Mouse (Mus musculus): ENCODE results near the gene Btnl6. TPM values are rescaled to one million over a fixed set of nuclear protein-coding genes. Genes with fewer than 3 reads are reported as not detected.
"Not testable (repeated sequence)": the region's sequence is repeated elsewhere in the genome, so short reads cannot be mapped to it uniquely, and the experiment has no call there.

Gene Btnl6
- polyA plus RNA-seq, 1 experiment from 2014 or later = not detected

DNA sequence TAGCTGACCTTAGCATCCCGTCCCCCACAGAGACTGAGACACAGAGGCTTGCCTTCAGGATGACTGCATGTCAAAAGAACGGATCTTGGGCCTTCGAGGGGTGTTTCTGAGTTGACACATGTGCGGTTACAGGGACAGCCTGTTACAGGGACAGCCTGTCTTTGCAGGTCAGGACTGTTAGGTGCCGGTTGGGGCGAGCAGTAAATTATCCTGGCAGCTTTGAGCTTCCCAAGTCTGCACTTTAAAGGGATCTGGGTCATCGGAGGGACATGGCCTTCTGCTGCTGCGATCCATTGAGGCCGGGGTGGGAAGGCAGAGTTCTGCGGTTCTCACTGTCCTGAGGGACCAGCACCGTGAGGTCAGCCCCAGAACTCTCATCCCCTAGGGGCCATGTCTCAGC is 40.3 kb upstream of the Btnl6 start:
- WGBS = 73% methylated on average over 11 of the region's 11 CpGs
- no peak overlapping the region for H3K9ac ChIP-seq (ENCODE audit: low read length)
- H3K27ac ChIP-seq (ENCODE audit: low read depth, low read length) = no peak overlapping the region
- H3K4me2 ChIP-seq (ENCODE audit: low read depth, low read length, severe bottlenecking) = no peak overlapping the region
- no peak overlapping the region for H3K4me3 ChIP-seq (ENCODE audit: low read depth, low read length)
- no peaks in the 10 kb centered on the region for H3K9me3 ChIP-seq (ENCODE audit: control insufficient read depth, low read length)
- DNase-seq (ENCODE audit: low spot score) (no peak), ATAC-seq (replicated peaks; ENCODE audit: low FRiP score) (no peak)
- H3K36me3 ChIP-seq (ENCODE audit: control insufficient read depth, insufficient read depth, low read length) = no peaks in the 10 kb centered on the region
- no peaks in the 10 kb centered on the region for H3K4me1 ChIP-seq (replicated peaks; ENCODE audit: control insufficient read depth, insufficient read depth, low read length)
- no peaks in the 10 kb centered on the region for H3K27me3 ChIP-seq (ENCODE audit: control insufficient read depth, insufficient read depth, low read length)

DNA sequence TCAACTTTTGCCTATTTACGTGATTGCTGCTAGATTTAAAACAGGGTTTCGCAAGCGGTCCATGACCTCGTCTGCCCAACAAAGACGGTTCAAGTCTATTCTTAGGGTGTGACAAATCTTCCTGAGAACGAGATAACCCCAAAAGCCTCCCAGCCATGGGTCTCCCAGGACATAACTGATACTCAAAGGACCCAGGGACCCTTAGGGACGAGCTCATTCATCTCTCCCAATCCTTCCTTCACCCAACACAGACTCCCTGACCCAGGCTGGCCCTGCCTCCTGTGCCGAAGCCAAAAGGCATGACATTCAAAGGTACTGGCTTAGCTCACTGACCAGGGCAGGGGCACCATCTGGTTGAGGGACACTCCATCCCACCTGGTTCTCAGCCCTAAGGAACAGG is 39.3 kb upstream of the Btnl6 start:
- no peak for DNase-seq (ENCODE audit: low spot score)
- no peaks in the 10 kb centered on the region for H3K4me1 ChIP-seq (replicated peaks; ENCODE audit: control insufficient read depth, insufficient read depth, low read length)
- no peaks in the 10 kb centered on the region for H3K27me3 ChIP-seq (ENCODE audit: control insufficient read depth, insufficient read depth, low read length)
- no peak overlapping the region for H3K4me3 ChIP-seq (ENCODE audit: low read depth, low read length)
- H3K9ac ChIP-seq (ENCODE audit: low read length) = no peak overlapping the region
- H3K4me2 ChIP-seq (ENCODE audit: low read depth, low read length, severe bottlenecking) = no peak overlapping the region
- WGBS = 84% methylated on average over 8 of the region's 8 CpGs
- ATAC-seq (replicated peaks; ENCODE audit: low FRiP score) = no peak
- no peaks in the 10 kb centered on the region for H3K36me3 ChIP-seq (ENCODE audit: control insufficient read depth, insufficient read depth, low read length)
- H3K9me3 ChIP-seq (ENCODE audit: control insufficient read depth, low read length) = no peaks in the 10 kb centered on the region
- no peak overlapping the region for H3K27ac ChIP-seq (ENCODE audit: low read depth, low read length)

DNA sequence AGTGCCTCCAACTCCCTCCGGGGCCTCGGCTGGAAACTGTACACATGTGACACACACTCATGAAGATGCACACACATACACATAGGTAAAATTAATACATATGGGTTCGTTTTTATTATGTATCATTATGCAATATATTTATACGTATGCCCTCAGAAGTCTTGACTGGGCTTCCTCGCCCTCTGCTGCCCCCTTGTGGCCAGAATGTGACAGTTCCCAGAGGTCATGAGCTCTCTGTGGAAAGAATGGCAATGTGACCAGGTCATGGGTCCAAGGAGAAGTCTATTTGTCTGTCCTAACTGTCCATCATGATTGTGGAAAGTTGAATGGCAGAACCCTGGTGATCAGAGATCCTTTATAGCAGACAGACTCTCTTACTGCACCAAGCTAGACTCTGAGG is 38.3 kb upstream of the Btnl6 start:
- peak; percentile 82 for DNase-seq (ENCODE audit: low spot score)
- H3K27me3 ChIP-seq (ENCODE audit: control insufficient read depth, insufficient read depth, low read length) = no peaks in the 10 kb centered on the region
- 25% methylated on average over 5 of the region's 5 CpGs for WGBS

DNA sequence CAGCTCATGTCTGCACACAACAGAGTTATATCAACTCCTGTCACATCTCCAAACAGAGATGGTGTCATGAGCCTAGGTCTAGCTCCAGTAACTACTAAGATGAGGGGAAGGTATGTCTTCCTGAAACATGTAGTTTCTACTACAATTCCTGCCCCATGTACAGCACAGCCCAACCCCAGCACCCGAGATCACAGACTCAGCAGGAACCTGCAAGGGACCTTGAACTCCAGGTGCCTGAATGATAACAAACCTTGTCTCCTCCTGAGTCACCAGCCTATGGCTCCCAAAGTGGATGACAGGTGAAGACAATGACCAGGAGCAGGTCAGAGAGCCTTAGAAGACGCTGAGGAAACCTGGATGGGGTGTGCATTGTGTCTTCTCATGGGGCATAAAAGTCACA is 32.7 kb upstream of the Btnl6 start:
- Histone ChIP-seq H3K27ac (ENCODE audit: low read depth, low read length) (no peak overlapping the region), H3K4me2 (ENCODE audit: low read depth, low read length, severe bottlenecking) (no peak overlapping the region), H3K9me3 (ENCODE audit: control insufficient read depth, low read length) (no peaks in the 10 kb centered on the region), H3K4me1 (replicated peaks; ENCODE audit: control insufficient read depth, insufficient read depth, low read length) (no peaks in the 10 kb centered on the region), H3K9ac (ENCODE audit: low read length) (no peak overlapping the region), H3K27me3 (ENCODE audit: control insufficient read depth, insufficient read depth, low read length) (no peaks in the 10 kb centered on the region), H3K36me3 (ENCODE audit: control insufficient read depth, insufficient read depth, low read length) (no peaks in the 10 kb centered on the region), H3K4me3 (ENCODE audit: low read depth, low read length) (no peak overlapping the region)
- WGBS = 81% methylated on average over 2 of the region's 2 CpGs
- ATAC-seq (replicated peaks; ENCODE audit: low FRiP score) (no peak), DNase-seq (ENCODE audit: low spot score) (no peak)

More for the DNA sequence above, 38.3 kb upstream of the Btnl6 start:
- H3K9me3 ChIP-seq (ENCODE audit: control insufficient read depth, low read length) = no peaks in the 10 kb centered on the region
- H3K4me1 ChIP-seq (replicated peaks; ENCODE audit: control insufficient read depth, insufficient read depth, low read length) = no peaks in the 10 kb centered on the region
- H3K4me2 ChIP-seq (ENCODE audit: low read depth, low read length, severe bottlenecking) = no peak overlapping the region
- no peak overlapping the region for H3K4me3 ChIP-seq (ENCODE audit: low read depth, low read length)
- no peak overlapping the region for H3K9ac ChIP-seq (ENCODE audit: low read length)
- no peak for ATAC-seq (replicated peaks; ENCODE audit: low FRiP score)
- no peak overlapping the region for H3K27ac ChIP-seq (ENCODE audit: low read depth, low read length)
- no peaks in the 10 kb centered on the region for H3K36me3 ChIP-seq (ENCODE audit: control insufficient read depth, insufficient read depth, low read length)

DNA sequence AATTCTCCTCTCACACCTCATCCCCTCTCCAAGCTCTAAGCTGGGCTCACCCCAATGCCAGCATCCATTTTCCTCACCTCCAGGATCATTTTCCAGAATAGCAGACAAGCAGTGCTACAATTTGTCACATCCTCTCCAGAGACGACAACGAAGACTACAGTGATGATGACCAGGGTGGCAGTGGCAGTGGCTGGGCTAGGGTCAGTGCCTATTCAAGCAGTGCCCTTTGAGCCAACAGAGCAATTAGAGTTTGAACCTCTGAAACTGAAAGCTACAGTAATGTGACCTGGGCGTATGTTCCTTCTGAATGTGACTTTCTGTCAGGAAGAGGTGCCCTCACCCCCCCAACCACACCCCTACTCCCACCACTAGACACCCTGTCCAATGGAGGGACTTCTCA is 32.0 kb upstream of the Btnl6 start:
- DNase-seq (ENCODE audit: low spot score) (no peak), ATAC-seq (replicated peaks; ENCODE audit: low FRiP score) (no peak)
- H3K9me3 ChIP-seq (ENCODE audit: control insufficient read depth, low read length) = no peaks in the 10 kb centered on the region
- no peak overlapping the region for H3K9ac ChIP-seq (ENCODE audit: low read length)
- WGBS = 94% methylated on average over 3 of the region's 3 CpGs
- no peak overlapping the region for H3K4me3 ChIP-seq (ENCODE audit: low read depth, low read length)
- H3K36me3 ChIP-seq (ENCODE audit: control insufficient read depth, insufficient read depth, low read length) = no peaks in the 10 kb centered on the region
- H3K4me1 ChIP-seq (replicated peaks; ENCODE audit: control insufficient read depth, insufficient read depth, low read length) = no peaks in the 10 kb centered on the region
- no peak overlapping the region for H3K4me2 ChIP-seq (ENCODE audit: low read depth, low read length, severe bottlenecking)
- no peaks in the 10 kb centered on the region for H3K27me3 ChIP-seq (ENCODE audit: control insufficient read depth, insufficient read depth, low read length)
- no peak overlapping the region for H3K27ac ChIP-seq (ENCODE audit: low read depth, low read length)

DNA sequence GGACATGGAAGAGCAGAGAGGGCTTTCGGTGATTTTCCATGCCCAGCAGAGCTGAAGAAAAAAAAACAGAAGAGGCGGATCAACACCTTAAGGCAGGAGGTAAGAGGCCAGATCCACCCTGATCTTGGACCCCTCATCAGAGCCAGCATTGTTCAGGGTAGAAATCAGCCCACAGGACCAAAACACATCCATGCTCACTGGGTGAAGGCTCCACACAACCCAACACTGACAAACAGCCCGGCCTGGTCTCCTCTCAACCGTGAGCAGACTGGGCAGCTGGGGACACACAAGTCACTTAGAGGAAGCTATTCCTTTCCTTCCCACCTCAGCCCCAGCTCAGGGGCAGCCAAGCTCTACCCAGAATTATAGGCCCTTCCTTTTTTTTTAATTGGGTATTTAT is 30.4 kb upstream of the Btnl6 start:
- WGBS = 88% methylated on average over 4 of the region's 4 CpGs
- Histone ChIP-seq H3K27me3 (ENCODE audit: control insufficient read depth, insufficient read depth, low read length) (no peaks in the 10 kb centered on the region), H3K4me2 (ENCODE audit: low read depth, low read length, severe bottlenecking) (no peak overlapping the region), H3K27ac (ENCODE audit: low read depth, low read length) (no peak overlapping the region), H3K4me1 (replicated peaks; ENCODE audit: control insufficient read depth, insufficient read depth, low read length) (no peaks in the 10 kb centered on the region), H3K4me3 (ENCODE audit: low read depth, low read length) (no peak overlapping the region), H3K9ac (ENCODE audit: low read length) (no peak overlapping the region), H3K9me3 (ENCODE audit: control insufficient read depth, low read length) (no peaks in the 10 kb centered on the region), H3K36me3 (ENCODE audit: control insufficient read depth, insufficient read depth, low read length) (no peaks in the 10 kb centered on the region)
- DNase-seq (ENCODE audit: low spot score) = no peak
- no peak for ATAC-seq (replicated peaks; ENCODE audit: low FRiP score)

DNA sequence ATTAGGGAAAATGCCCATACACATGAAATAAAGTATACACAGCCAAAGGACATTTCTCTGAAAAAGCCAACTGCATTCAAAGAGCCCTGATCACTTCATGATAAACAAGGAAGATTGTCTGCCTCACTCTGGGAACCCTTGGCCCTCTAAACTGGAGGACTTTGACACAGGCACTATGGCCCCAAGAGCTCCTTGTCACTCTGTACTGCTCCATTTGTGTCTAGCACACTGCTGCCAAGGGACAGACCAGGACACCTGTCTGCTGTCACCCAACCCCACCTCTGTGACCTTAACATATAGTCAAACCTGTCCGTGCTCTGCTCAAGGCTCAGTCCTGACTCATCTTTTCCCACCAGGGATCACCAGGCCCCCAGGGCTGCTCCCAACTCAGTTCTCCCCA is 29.6 kb upstream of the Btnl6 start:
- Histone ChIP-seq H3K9ac (ENCODE audit: low read length) (no peak overlapping the region), H3K4me3 (ENCODE audit: low read depth, low read length) (no peak overlapping the region), H3K4me2 (ENCODE audit: low read depth, low read length, severe bottlenecking) (no peak overlapping the region), H3K27me3 (ENCODE audit: control insufficient read depth, insufficient read depth, low read length) (no peaks in the 10 kb centered on the region), H3K9me3 (ENCODE audit: control insufficient read depth, low read length) (no peaks in the 10 kb centered on the region), H3K36me3 (ENCODE audit: control insufficient read depth, insufficient read depth, low read length) (no peaks in the 10 kb centered on the region), H3K4me1 (replicated peaks; ENCODE audit: control insufficient read depth, insufficient read depth, low read length) (no peaks in the 10 kb centered on the region), H3K27ac (ENCODE audit: low read depth, low read length) (no peak overlapping the region)
- 80% methylated on average over 1 of the region's 1 CpGs for WGBS
- ATAC-seq (replicated peaks; ENCODE audit: low FRiP score) (no peak), DNase-seq (ENCODE audit: low spot score) (peak; percentile 22)

DNA sequence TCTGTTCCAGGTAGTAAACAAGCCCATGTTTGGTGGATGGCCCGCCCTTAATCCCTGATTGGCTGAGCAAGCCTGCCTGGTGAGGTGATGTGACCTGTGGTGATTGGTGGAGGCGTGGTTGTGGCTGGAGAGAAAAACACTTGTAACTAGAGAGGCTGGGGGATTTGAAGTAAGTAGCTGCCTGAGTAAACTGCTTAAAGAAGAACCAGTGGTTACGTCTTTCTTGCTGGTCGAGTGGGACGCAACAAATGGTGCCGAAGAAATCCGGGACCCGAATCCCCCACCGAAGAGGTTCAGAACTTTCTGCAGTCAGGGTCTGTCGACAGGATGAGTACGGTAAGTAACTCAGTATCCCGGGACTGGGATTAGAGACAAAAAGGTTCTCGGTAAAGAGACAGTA is 26.4 kb upstream of the Btnl6 start:
- ATAC-seq (replicated peaks; ENCODE audit: low FRiP score); H3K27ac ChIP-seq (ENCODE audit: low read depth, low read length); H3K36me3 ChIP-seq (ENCODE audit: control insufficient read depth, insufficient read depth, low read length); H3K27me3 ChIP-seq (ENCODE audit: control insufficient read depth, insufficient read depth, low read length); H3K4me2 ChIP-seq (ENCODE audit: low read depth, low read length, severe bottlenecking); H3K4me1 ChIP-seq (replicated peaks; ENCODE audit: control insufficient read depth, insufficient read depth, low read length); H3K9me3 ChIP-seq (ENCODE audit: control insufficient read depth, low read length); H3K9ac ChIP-seq (ENCODE audit: low read length); H3K4me3 ChIP-seq (ENCODE audit: low read depth, low read length): not testable (repeated sequence)
- peak; percentile 2 for DNase-seq (ENCODE audit: low spot score)
- 91% methylated on average over 12 of the region's 13 CpGs for WGBS

DNA sequence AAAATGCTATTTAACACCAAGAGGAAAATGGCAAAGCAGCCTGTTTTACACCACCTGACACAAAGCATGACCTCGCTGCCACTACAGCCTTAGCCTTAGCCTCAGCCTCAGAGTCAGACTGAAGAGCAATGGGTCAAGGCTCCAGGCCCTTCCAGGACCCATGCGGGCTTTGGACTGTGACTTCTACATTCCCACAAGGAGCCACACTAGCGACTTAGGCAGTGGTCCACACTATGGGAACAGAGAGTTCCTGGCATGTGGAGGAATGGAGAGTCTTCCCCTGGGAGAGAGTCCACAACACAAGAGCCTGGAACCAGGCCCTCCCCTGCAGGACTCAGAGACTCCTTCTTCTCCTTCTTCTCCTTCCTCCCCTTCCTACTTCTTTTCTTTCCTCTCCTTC is 15.5 kb upstream of the Btnl6 start:
- DNase-seq (ENCODE audit: low spot score) (no peak), ATAC-seq (replicated peaks; ENCODE audit: low FRiP score) (no peak)
- Histone ChIP-seq H3K27me3 (ENCODE audit: control insufficient read depth, insufficient read depth, low read length) (no peaks in the 10 kb centered on the region), H3K36me3 (ENCODE audit: control insufficient read depth, insufficient read depth, low read length) (no peaks in the 10 kb centered on the region), H3K9me3 (ENCODE audit: control insufficient read depth, low read length) (no peaks in the 10 kb centered on the region), H3K4me1 (replicated peaks; ENCODE audit: control insufficient read depth, insufficient read depth, low read length) (no peaks in the 10 kb centered on the region), H3K4me3 (ENCODE audit: low read depth, low read length) (no peak overlapping the region), H3K4me2 (ENCODE audit: low read depth, low read length, severe bottlenecking) (no peak overlapping the region), H3K27ac (ENCODE audit: low read depth, low read length) (no peak overlapping the region), H3K9ac (ENCODE audit: low read length) (no peak overlapping the region)
- WGBS = 74% methylated on average over 3 of the region's 3 CpGs
